Mouse (Mus musculus) hindbrain, embryonic 10.5 days (tissue): ENCODE results near the gene Fbxl5. TPM values are rescaled to one million over a fixed set of nuclear protein-coding genes. Genes with fewer than 3 reads are reported as not detected.

ENCODE experiments used
- DNase-seq: peaks from one replicate; pipeline ENCODE4 v3.0.0-alpha.2; 2017; ENCODE audit warnings: low spot score
- H3K27ac ChIP-seq: fragments of 300-500 bp; sonication (generic); 2 replicates; pipeline ENCODE4 v1.5.1; 2016; ENCODE audit warnings: mild to moderate bottlenecking, moderate library complexity
- H3K27me3 ChIP-seq: fragments of 300-500 bp; sonication (generic); 2 replicates; pipeline ENCODE4 v1.6.1; 2016; ENCODE audit warnings: mild to moderate bottlenecking; ENCODE audit not compliant: poor library complexity, insufficient read depth, severe bottlenecking
- H3K36me3 ChIP-seq: fragments of 300-500 bp; sonication (generic); 2 replicates; pipeline ENCODE4 v1.6.1; 2016; ENCODE audit warnings: mild to moderate bottlenecking, moderate library complexity
- H3K4me1 ChIP-seq: fragments of 300-500 bp; sonication (generic); replicated peaks from 2 replicates; pipeline ENCODE4 v1.6.1; 2016; ENCODE audit warnings: mild to moderate bottlenecking
- H3K4me3 ChIP-seq: fragments of 300-500 bp; sonication (generic); 2 replicates; pipeline ENCODE4 v1.5.1; 2016; ENCODE audit warnings: mild to moderate bottlenecking, moderate library complexity
- H3K9me3 ChIP-seq: fragments of 300-500 bp; sonication (generic); 2 replicates; pipeline ENCODE4 v1.6.1; 2016; ENCODE audit warnings: mild to moderate bottlenecking, moderate library complexity
- WGBS: fragments of 180-500 bp; shearing (Covaris S2); methylation state at CpG from one replicate; pipeline ENCODE4 v1.1.7; 2016; 5-methylcytosine and 5-hydroxymethylcytosine counted together
- polyA plus RNA-seq: library from polyadenylated mRNA; unstranded; fragments of >200 nt; fragmentation: Nextera tagmentation; extraction: Ambion mirVana; gene quantifications from 2 replicates; pipeline ENCODE4 v1.2.1, GENCODE M21; 2016

Gene Fbxl5
- polyA plus RNA-seq, 1 experiment from 2014 or later = 47.5 TPM

DNA sequence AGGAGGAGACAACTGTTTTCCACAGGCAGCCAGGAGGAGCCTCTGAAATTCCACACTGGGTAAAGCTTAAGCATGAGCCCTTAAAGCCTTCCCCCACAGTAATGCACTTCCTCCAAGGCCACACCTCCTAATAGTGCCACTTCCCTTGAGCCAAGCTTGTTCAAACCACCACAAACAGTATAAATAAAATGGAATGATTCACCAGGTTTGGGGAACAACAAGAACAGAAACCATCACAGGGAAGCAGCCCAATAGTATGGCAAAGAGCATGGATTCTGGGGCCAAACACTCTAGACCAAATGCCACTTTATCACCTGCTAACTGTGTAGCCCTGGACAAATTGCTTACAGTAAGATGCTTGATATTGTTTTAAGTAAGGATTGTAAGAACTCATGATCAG is 26.1 kb upstream of the Fbxl5 start:
- peaks cover 7% of the 10 kb centered on the region; the same call in 1 of the 2 replicates for H3K4me1 ChIP-seq
- no peak overlapping the region for H3K4me3 ChIP-seq
- no peak overlapping the region for H3K27ac ChIP-seq
- no peaks in the 10 kb centered on the region for H3K36me3 ChIP-seq
- peaks cover 6% of the 10 kb centered on the region; the same call in 1 of the 2 replicates for H3K9me3 ChIP-seq
- DNase-seq = no peak
- H3K27me3 ChIP-seq = no peaks in the 10 kb centered on the region

DNA sequence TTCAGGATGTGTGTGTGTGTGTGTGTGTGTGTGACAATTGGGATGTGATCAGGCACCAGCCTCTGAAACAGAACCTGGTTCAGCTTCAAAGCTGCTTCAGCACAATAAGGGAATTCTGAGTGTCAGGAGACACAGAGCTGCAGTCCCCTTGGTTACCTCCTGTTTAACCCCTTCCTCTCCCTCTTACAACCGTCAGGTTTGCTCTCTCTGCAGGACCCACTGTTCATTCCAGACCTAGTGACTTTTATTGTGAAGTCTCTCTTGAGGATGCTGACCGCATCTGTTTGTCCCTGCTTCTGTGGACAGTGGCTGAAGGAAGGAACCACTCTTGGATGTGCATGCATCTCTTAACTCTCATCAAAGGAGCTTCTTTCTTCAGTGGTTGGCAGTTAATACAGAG is 24.8 kb upstream of the Fbxl5 start:
- no peaks in the 10 kb centered on the region for H3K27me3 ChIP-seq
- 20% methylated on average over 2 of the region's 2 CpGs for WGBS
- no peak overlapping the region for H3K4me3 ChIP-seq
- no peak for DNase-seq
- H3K27ac ChIP-seq = no peak overlapping the region
- H3K4me1 ChIP-seq = peaks cover 7% of the 10 kb centered on the region; the same call in 1 of the 2 replicates
- no peaks in the 10 kb centered on the region for H3K36me3 ChIP-seq
- H3K9me3 ChIP-seq = peaks cover 6% of the 10 kb centered on the region; the same call in 1 of the 2 replicates

DNA sequence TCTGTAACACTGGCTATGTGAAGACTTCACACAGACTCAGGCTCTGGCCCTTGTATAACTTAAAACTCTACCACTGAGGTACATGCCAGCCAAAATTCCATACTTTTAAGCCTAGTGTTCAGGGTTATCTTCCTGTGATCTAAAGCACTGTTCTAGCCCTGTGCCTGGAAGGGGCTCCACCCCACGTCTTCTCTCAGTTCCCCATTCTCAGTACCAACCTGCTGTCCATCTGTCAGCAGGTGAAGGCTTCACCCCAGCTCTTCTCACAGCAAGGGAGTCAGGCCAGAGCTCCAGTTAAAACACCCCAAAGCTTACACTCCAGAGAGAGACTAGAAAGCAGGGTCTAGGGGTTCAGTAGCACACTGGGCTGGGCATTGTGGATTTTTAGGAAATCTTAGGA is 24.2 kb upstream of the Fbxl5 start:
- Histone ChIP-seq H3K4me1 (peaks cover 7% of the 10 kb centered on the region; the same call in 1 of the 2 replicates), H3K36me3 (no peaks in the 10 kb centered on the region), H3K27ac (no peak overlapping the region), H3K27me3 (no peaks in the 10 kb centered on the region), H3K4me3 (no peak overlapping the region), H3K9me3 (peaks cover 6% of the 10 kb centered on the region; the same call in 1 of the 2 replicates)
- no peak for DNase-seq
- WGBS = 68% methylated on average over 1 of the region's 1 CpGs

DNA sequence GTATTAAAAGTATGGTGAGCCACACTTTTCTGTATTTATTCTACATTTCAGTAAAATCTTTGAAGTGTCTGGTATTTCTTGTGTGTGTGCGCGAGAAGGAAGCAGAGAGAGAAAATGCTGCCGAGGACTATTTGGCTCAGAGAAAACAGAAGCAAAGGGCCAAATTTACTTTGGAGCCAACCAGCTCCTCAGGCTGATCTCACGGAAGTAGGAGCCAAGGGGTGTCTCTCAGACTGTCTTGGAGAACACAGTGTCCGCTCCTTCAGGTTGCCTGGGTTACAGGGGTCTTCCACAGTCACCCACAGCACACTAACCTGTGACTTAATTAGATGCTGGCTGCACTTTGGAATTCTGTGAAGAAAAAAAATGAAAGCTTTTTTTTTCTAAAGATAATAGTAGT is 23.6 kb upstream of the Fbxl5 start:
- H3K4me1 ChIP-seq = peaks cover 7% of the 10 kb centered on the region; the same call in 1 of the 2 replicates
- H3K36me3 ChIP-seq = no peaks in the 10 kb centered on the region
- H3K9me3 ChIP-seq = peaks cover 6% of the 10 kb centered on the region; the same call in 1 of the 2 replicates
- H3K27ac ChIP-seq = no peak overlapping the region
- no peaks in the 10 kb centered on the region for H3K27me3 ChIP-seq
- no peak for DNase-seq
- H3K4me3 ChIP-seq = no peak overlapping the region
- 90% methylated on average over 5 of the region's 5 CpGs for WGBS

DNA sequence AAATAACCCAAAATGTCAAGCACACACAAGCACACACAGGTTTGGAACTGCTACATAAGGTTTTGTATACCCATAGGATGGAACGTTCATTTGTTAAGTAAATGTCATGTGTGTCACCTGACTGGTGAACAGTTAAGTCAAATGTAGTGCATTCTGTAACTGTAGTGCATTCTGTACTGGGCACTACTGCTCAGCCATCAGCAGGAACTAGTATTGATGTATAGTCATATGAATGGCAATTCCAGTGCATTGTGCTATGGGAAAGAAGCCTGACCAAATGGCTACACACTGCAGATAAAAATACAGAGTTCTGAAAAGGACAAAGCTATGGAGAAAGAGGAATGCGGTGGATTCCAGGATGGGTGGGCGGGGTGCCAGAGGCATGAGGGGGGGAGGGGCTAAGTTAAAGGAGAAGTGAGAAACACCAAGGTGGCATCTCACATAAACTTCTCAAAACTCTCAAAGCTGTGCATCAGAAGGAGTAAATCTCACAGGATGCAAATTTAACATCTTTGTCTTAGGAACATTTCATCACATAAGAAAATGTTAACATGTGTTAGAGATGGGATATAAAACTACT is 21.2 kb upstream of the Fbxl5 start:
- peaks cover 6% of the 10 kb centered on the region; the same call in 1 of the 2 replicates for H3K9me3 ChIP-seq
- H3K27me3 ChIP-seq = no peaks in the 10 kb centered on the region
- DNase-seq = no peak
- peaks cover 7% of the 10 kb centered on the region; the same call in 1 of the 2 replicates for H3K4me1 ChIP-seq
- no peak overlapping the region for H3K27ac ChIP-seq
- H3K36me3 ChIP-seq = no peaks in the 10 kb centered on the region
- no peak overlapping the region for H3K4me3 ChIP-seq
- 77% methylated on average over 3 of the region's 3 CpGs for WGBS

DNA sequence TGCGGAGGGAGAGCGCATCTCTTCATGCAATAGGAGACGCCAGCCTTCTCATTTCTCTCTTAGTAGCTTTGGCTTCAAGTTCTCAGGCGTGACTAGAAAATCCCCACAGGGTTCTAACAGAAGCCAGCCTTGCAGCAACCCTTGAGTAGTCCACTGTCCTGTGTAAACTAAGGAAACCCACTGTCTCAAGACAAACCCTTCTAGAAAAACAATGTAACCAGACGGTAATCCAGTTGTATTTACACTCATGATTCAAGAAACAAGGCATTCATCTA is 20.5 kb upstream of the Fbxl5 start:
- H3K27ac ChIP-seq = no peak overlapping the region
- peaks cover 7% of the 10 kb centered on the region; the same call in 1 of the 2 replicates for H3K4me1 ChIP-seq
- H3K27me3 ChIP-seq = no peaks in the 10 kb centered on the region
- DNase-seq = no peak
- WGBS = 81% methylated on average over 5 of the region's 5 CpGs
- no peak overlapping the region for H3K4me3 ChIP-seq
- no peaks in the 10 kb centered on the region for H3K36me3 ChIP-seq
- H3K9me3 ChIP-seq = peaks cover 6% of the 10 kb centered on the region; the same call in 1 of the 2 replicates

DNA sequence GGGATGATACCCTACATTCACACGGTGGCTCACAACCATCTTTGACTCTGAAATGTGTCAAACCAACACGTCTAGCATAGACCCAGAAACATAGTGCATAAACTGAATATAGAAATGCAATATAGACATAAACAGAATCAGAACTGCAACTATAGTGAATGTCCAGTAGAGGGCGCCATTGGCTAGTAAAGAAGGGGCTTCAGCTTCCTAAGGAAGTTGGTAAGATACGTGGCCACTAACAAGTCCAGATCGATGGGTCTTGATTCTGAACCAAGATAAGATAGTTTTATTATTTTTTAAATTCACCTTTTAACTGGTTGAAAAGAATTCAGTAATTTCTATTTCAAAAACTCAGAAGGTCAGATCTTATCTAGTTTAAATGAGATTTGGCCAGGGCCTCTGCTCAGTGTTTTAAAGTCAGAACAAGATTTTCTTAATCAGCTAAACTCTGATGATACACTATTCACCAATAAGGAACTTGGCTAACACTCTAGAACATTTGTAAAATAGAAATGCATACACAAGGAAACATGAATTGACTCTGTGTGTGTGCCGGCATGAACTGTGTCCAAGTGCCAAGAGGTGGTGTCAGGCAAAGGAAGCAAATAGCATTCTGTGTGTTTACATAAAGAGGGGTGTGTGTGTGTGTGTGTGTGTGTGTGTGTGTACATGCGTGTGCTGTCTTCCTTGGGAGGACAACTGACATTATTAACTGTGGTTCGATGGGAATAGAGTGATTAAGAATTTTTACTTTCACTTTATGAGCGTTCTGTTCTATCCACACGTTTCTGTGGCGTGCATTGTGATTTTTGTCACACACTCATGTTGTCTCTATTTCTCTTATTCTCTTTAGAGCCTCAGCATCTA is 19.9 kb upstream of the Fbxl5 start:
- 52% methylated on average over 11 of the region's 11 CpGs for WGBS
- no peak overlapping the region for H3K4me3 ChIP-seq
- peak; percentile 31 for DNase-seq
- no peaks in the 10 kb centered on the region for H3K36me3 ChIP-seq
- H3K27ac ChIP-seq = no peak overlapping the region
- H3K27me3 ChIP-seq = no peaks in the 10 kb centered on the region
- H3K9me3 ChIP-seq = peaks cover 6% of the 10 kb centered on the region; the same call in 1 of the 2 replicates
- peaks cover 7% of the 10 kb centered on the region; the same call in 1 of the 2 replicates for H3K4me1 ChIP-seq

DNA sequence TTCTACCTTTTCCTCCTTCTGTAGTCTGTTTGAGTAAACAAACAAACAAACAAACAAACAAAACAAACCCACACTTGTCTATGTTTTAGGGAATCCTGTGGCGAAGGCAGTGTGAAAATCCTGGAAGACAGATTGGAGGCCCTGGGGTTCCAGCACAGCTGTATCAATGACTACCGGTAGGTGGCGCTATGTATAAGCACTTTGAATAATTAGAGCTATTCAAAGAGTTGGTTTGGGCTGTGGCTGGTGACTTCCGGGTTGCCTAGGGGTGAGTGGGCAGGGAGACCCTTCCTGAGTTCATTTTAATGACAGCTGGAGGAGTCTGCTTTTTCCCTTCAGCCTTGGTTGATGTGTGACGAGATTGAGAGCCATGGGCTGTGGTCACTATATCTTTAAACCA is 15.9 kb upstream of the Fbxl5 start:
- DNase-seq = peak; percentile 45
- no peaks in the 10 kb centered on the region for H3K4me1 ChIP-seq
- H3K36me3 ChIP-seq = no peaks in the 10 kb centered on the region
- no peak overlapping the region for H3K4me3 ChIP-seq
- no peak overlapping the region for H3K27ac ChIP-seq
- no peaks in the 10 kb centered on the region for H3K27me3 ChIP-seq
- H3K9me3 ChIP-seq = no peaks in the 10 kb centered on the region
- 51% methylated on average over 5 of the region's 5 CpGs for WGBS

DNA sequence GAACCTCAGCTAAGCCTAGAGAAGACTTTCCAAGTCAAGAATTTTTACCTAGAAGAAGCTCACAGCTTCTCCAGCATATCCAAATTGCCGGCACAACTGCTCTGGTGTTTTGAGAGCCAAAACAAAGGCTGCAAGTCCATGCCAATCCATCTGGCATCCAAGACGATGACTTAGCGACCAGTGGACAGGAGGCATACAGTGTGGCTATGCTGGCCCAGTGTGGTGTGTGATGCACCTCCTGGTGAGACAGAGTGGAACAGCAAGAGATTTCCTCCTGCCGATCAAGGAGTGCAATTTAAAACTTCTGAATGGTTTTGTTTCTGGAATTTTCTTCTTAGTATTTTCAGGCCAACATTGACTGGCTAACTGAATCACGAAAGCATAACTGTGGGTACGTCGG is 15.2 kb upstream of the Fbxl5 start:
- no peak overlapping the region for H3K27ac ChIP-seq
- H3K27me3 ChIP-seq = no peaks in the 10 kb centered on the region
- no peaks in the 10 kb centered on the region for H3K4me1 ChIP-seq
- no peaks in the 10 kb centered on the region for H3K36me3 ChIP-seq
- H3K9me3 ChIP-seq = no peaks in the 10 kb centered on the region
- DNase-seq = no peak
- H3K4me3 ChIP-seq = no peak overlapping the region
- WGBS = 92% methylated on average over 7 of the region's 7 CpGs

DNA sequence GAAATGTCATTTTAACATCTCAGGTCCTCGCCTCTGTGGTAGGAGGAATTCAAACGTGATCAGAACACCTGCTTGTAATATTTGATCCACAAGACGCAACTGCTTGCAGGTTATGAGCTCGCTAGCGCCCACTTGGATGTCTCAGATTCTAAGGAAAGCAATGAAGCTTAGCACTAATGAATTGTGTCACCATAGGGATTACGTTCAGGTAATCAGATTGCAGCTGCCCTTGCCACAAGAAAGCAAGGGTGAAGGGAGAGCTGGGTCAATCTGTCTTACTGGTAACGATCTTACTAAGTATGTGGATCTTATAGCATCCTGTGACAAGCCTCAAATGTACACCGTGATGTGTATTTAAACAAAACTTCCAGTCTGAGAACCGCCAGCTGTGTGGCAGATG is 5.9 kb upstream of the Fbxl5 start:
- Histone ChIP-seq H3K27ac (no peak overlapping the region), H3K27me3 (no peaks in the 10 kb centered on the region), H3K9me3 (no peaks in the 10 kb centered on the region), H3K4me1 (no peaks in the 10 kb centered on the region), H3K36me3 (no peaks in the 10 kb centered on the region), H3K4me3 (no peak overlapping the region)
- WGBS = 89% methylated on average over 9 of the region's 9 CpGs
- no peak for DNase-seq

DNA sequence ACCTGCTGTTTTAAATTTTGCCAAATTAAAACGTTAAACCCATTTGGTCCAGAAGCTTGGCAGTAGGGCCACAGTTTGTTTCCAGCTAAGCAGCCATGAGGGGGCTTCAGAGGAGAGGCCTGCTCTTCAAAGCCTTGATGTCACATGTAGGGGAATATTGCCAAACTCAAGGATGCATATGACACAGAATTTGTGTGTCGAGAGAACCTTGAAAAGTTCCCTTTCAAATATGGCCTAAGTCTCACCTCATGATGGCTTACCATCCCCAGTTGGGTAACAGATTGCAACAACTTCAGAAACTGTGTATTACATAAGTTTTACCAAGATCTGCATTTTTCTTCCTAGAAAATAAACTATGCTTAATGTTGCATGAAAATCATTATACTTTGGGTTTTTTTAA is 5.4 kb upstream of the Fbxl5 start:
- Histone ChIP-seq H3K4me1 (no peaks in the 10 kb centered on the region), H3K36me3 (no peaks in the 10 kb centered on the region), H3K27me3 (no peaks in the 10 kb centered on the region), H3K4me3 (no peak overlapping the region), H3K27ac (no peak overlapping the region), H3K9me3 (no peaks in the 10 kb centered on the region)
- WGBS = 88% methylated on average over 2 of the region's 2 CpGs
- DNase-seq = no peak

DNA sequence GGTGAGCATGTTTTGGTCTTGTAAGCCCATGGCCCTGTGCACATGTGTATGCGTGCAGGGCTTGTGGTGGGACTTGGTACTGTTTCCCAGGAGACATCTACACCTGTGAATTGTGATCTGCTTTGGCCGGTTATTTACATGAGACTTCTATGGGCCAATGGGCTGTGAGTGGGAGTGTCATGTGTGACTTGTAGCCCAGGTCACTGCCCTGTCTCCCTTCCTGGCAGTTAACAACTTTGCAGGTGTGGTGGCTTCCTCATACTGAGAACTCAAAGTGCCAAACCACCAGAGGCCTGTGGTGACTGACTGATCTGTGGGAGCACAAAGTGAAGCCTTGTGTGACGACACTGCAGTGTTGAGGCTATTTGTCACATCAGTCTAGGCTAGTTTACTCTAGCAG is 3.1 kb upstream of the Fbxl5 start:
- no peak overlapping the region for H3K4me3 ChIP-seq

DNA sequence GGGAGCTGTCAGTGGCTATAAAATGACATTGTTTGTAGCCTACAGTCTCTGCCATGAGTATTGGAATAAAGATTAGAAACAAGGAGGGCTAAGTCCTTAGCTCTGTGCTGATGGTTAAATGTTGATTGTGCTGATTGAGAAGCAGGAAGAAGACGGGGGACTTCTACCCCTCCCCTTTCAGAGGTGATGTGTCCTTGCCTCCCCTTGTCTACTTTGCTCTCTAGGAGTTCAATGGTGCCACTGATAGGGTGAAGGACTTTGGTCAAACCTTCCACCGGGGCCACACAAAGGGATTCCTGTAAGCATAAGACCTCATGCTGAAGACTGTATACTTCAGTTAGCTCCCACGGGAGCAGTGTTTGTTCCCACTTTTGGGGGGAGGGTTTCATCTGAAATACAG is 1.4 kb upstream of the Fbxl5 start:
- no peaks in the 10 kb centered on the region for H3K36me3 ChIP-seq
- no peaks in the 10 kb centered on the region for H3K9me3 ChIP-seq
- no peak for DNase-seq
- H3K27me3 ChIP-seq = peaks cover 8% of the 10 kb centered on the region; the same call in 1 of the 2 replicates
- no peak overlapping the region for H3K4me3 ChIP-seq
- 77% methylated on average over 3 of the region's 3 CpGs for WGBS
- H3K4me1 ChIP-seq = peaks cover 5% of the 10 kb centered on the region; the same call in 1 of the 2 replicates
- no peak overlapping the region for H3K27ac ChIP-seq

More for the DNA sequence above, 3.1 kb upstream of the Fbxl5 start:
- Histone ChIP-seq H3K4me1 (no peaks in the 10 kb centered on the region), H3K36me3 (no peaks in the 10 kb centered on the region), H3K27me3 (no peaks in the 10 kb centered on the region), H3K9me3 (no peaks in the 10 kb centered on the region), H3K27ac (no peak overlapping the region)
- no peak for DNase-seq
- 91% methylated on average over 3 of the region's 3 CpGs for WGBS
